Mouse (Mus musculus): ENCODE measurements around the gene Cd33. TPM values are rescaled to one million over a fixed set of nuclear protein-coding genes. Genes with fewer than 3 reads are reported as not detected.

Cd33 gene
- 1.3 and 2.0 TPM in 2 replicates for polyA plus RNA-seq (2015; fragmentation: Nextera tagmentation; extraction: Ambion mirVana)

DNA sequence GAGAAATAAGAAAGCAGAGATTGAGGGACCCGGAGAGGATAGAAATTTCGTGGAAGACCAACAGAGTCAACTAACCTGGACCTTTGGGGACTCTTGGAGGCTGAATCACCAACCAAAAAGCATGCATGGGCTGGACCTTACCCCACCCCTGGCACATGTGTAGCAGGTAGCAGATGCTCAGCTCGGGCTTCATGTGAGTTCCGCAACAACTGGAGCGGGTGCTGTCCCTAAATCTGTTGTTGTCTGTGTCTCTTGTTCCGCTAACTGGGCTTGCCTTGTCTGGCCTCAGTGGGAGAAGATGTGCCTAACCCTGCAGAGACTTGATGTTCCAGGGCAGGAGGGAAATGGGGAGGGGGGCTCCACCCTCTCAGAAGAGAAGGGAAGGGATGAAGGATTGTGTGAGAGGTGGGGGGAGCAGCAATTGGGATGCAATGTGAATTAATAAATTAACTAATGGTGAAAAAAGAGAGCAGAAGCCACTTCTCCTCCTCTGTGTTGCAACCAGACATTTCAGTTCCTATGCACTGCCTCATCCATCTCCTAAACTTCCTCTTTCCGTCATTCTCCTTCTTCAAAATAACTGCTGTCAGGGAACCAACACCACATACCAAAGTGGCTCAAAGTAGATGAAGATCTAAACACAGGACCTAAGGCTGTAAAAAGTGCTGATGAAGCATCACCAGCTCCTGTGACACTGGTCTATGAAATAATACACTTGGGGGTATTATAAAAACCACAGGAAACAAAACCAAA lies at the start of gene Cd33:
Gene Cd33 (minus strand): TSS at position 204 of the 753 bp plus-strand sequence.

DNA sequence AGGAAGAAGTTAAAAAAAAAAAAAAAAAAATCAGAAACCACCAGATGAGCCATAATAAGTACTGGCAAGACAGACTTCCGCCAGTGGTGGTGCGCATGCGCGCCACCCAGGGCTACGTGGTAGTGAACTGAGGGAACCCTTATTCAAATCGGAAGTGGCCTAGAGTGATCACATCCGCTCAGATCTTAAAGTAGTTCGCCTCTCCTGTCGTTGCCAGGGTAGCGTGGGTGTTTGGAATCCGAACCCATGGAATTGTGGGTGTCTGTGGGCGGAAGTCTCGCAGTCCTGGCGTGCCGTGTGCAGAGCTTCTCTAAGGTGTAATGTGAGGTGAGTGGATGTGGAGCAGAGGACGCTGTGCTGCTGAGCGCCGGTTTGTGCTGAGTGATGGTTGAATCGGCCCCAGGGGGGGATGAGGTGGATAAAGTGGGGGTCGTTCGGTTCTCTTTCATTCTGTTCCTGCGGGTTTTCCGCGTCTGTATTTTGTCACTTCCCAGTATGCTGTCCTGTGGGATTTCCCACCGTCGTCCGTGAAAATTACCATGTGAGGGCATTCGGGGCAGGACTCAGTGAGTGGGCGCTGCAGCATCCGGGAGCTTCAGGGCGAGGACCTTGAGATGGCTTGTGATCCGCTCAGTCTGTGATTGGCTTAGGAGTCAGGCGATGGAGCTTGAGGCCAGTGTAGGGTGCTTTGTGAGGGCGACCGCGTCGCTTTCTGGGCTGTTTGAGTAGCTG lies 35.4 kb upstream of the Cd33 start, which contains the start of gene Zfp719:
Gene Zfp719 (plus strand): TSS at position 171 of the 732 bp plus-strand sequence.

DNA sequence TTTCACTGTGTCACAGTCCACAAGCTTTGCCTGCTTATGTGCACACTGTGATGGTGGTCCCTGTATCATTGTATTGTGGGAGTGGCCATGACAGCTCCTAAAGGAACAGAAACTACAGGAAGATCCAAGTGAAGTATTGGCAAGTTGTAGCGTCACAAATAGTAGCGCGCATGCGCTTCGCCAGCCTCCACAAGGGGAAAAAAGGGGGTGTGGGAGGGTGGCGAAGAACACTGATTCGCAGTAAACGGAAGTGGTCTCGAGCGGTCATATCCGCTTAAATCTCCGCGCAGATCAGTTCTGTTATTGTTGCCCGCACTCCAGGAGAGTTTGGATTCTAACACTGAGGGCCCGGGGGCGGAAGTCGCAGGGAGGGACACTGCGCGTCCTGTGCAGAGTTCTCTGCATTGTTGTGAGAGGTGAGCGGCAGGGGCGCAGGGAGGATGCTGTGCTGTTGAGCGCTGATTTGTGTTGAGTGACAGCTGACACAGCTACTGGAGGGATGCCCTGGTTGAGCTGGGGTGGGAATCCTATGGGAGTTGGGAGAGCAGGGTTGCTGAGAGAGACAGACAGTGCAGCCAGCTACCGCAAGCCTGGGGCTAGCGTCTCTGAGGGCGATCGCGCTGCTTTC lies 17.9 kb upstream of the Cd33 start, which contains the start of gene Zfp658:
Gene Zfp658 (plus strand): TSS at position 251 of the 628 bp plus-strand sequence.

DNA sequence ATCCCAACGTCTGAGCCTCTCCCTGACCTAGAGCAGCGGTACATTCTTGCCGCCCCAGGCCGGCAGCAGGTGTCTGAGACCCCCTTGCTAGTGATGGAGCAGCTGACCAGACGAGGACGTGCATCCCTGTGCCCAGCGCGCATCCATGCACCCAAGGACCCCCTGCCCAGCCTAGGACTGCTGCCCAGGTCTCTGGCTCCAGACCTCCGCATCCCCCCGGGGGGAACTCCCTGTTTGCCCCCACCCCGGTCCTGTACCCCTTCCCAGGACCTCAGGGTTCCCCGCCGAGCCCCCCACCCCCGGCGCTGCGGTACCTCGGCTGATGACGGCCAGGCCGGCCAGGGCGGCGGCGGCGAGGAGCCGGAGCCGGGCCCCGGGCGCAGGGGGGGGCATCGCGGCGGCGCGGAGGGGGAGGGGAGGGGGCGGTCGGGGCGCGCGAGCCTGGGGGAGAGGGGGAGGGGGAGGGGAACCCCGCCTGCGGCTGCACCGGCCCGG lies 54.5 kb downstream of the Cd33 start, which contains the start of gene Iglon5:
Gene Iglon5 (minus strand): TSS at position 445 of the 495 bp plus-strand sequence.

Other genes with a start within 250 kb of the Cd33 start
- gene Zfp715, start 231.1 kb downstream of the Cd33 start, polyA plus RNA-seq (2015; fragmentation: Nextera tagmentation; extraction: Ambion mirVana), result 13.5 and 13.8 TPM in 2 replicates
- 0.08 and 0.28 TPM in 2 replicates for gene Siglecf, start 193.1 kb downstream of the Cd33 start, polyA plus RNA-seq (2015; fragmentation: Nextera tagmentation; extraction: Ambion mirVana)
- 0.19 and 0.59 TPM in 2 replicates for gene Siglecg, start 136.2 kb downstream of the Cd33 start, polyA plus RNA-seq (2015; fragmentation: Nextera tagmentation; extraction: Ambion mirVana)
- gene Lim2, start 116.8 kb downstream of the Cd33 start, polyA plus RNA-seq (2015; fragmentation: Nextera tagmentation; extraction: Ambion mirVana), result not detected in 2 replicates
- 0.95 and 2.4 TPM in 2 replicates for gene Nkg7, start 107.4 kb downstream of the Cd33 start, polyA plus RNA-seq (2015; fragmentation: Nextera tagmentation; extraction: Ambion mirVana)
- not detected in 2 replicates for gene Cldnd2, start 103.6 kb downstream of the Cd33 start, polyA plus RNA-seq (2015; fragmentation: Nextera tagmentation; extraction: Ambion mirVana)
- 379 and 383 TPM in 2 replicates for gene Etfb, start 100.3 kb downstream of the Cd33 start, polyA plus RNA-seq (2015; fragmentation: Nextera tagmentation; extraction: Ambion mirVana)
- 0.18 and 0.69 TPM in 2 replicates for gene Gm45233, start 100.3 kb downstream of the Cd33 start, polyA plus RNA-seq (2015; fragmentation: Nextera tagmentation; extraction: Ambion mirVana)
- gene Vsig10l, start 81.3 kb downstream of the Cd33 start, polyA plus RNA-seq (2015; fragmentation: Nextera tagmentation; extraction: Ambion mirVana), result 5.1 and 6.0 TPM in 2 replicates
- gene Iglon5, start 54.4 kb downstream of the Cd33 start, polyA plus RNA-seq (2015; fragmentation: Nextera tagmentation; extraction: Ambion mirVana), result 0.26 and 0.65 TPM in 2 replicates
- not detected in 2 replicates for gene 4931406B18Rik, start 38.5 kb downstream of the Cd33 start, polyA plus RNA-seq (2015; fragmentation: Nextera tagmentation; extraction: Ambion mirVana)
- 1.6 and 2.8 TPM in 2 replicates for gene Zfp658, start 17.8 kb upstream of the Cd33 start, polyA plus RNA-seq (2015; fragmentation: Nextera tagmentation; extraction: Ambion mirVana)
- 7.7 and 9.8 TPM in 2 replicates for gene Zfp719, start 35.2 kb upstream of the Cd33 start, polyA plus RNA-seq (2015; fragmentation: Nextera tagmentation; extraction: Ambion mirVana)
- gene Zfp819, start 62.7 kb upstream of the Cd33 start, polyA plus RNA-seq (2015; fragmentation: Nextera tagmentation; extraction: Ambion mirVana), result not detected in 2 replicates
- gene Ceacam18, start 90.3 kb upstream of the Cd33 start, polyA plus RNA-seq (2015; fragmentation: Nextera tagmentation; extraction: Ambion mirVana), result 0.28 TPM in 1 of 2 replicates, not detected in the other
- 1.3 and 1.4 TPM in 2 replicates for gene Siglece, start 115.7 kb upstream of the Cd33 start, polyA plus RNA-seq (2015; fragmentation: Nextera tagmentation; extraction: Ambion mirVana)
- gene Ctu1, start 127.6 kb upstream of the Cd33 start, polyA plus RNA-seq (2015; fragmentation: Nextera tagmentation; extraction: Ambion mirVana), result 6.4 and 8.3 TPM in 2 replicates
- not detected in 2 replicates for gene Klk14, start 146.0 kb upstream of the Cd33 start, polyA plus RNA-seq (2015; fragmentation: Nextera tagmentation; extraction: Ambion mirVana)
- 0.23 TPM in 1 of 2 replicates, not detected in the other for gene Klk13, start 168.1 kb upstream of the Cd33 start, polyA plus RNA-seq (2015; fragmentation: Nextera tagmentation; extraction: Ambion mirVana)
- not detected in 2 replicates for gene Klk12, start 224.5 kb upstream of the Cd33 start, polyA plus RNA-seq (2015; fragmentation: Nextera tagmentation; extraction: Ambion mirVana)
- gene Klk11, start 230.2 kb upstream of the Cd33 start, polyA plus RNA-seq (2015; fragmentation: Nextera tagmentation; extraction: Ambion mirVana), result 0.14 and 0.38 TPM in 2 replicates
- 2.2 and 3.9 TPM in 2 replicates for gene Klk10, start 236.6 kb upstream of the Cd33 start, polyA plus RNA-seq (2015; fragmentation: Nextera tagmentation; extraction: Ambion mirVana)
- gene Klk9, start 247.5 kb upstream of the Cd33 start, polyA plus RNA-seq (2015; fragmentation: Nextera tagmentation; extraction: Ambion mirVana), result 0.19 TPM in 1 of 2 replicates, not detected in the other

Measured in adrenal gland, postnatal 0 days (tissue).